Mouse (Mus musculus) R1 (cell line): ENCODE measurements around the gene Abhd16a.
A peak's percentile ranks its signal among the peaks of the same experiment; 100 is the strongest.

ENCODE experiments used
- DNase-seq: peaks from one replicate; pipeline ENCODE4 v3.0.0-alpha.2; 2018; ENCODE audit warnings: low read depth, low spot score

Gene Abhd16a

GRCm38 (mm10) chr17:35088825-35089644, at the start of gene Abhd16a:
Gene Abhd16a, plus strand, starts transcription at chr17:35089263.
- DNase-seq: peak; percentile 95

GRCm38 (mm10) chr17:35043794-35044193, 45.3 kb upstream of the Abhd16a start:
- no peak for DNase-seq

GRCm38 (mm10) chr17:35044904-35045806, 43.9 kb upstream of the Abhd16a start:
- DNase-seq: no peak

GRCm38 (mm10) chr17:35045807-35046680, 43.0 kb upstream of the Abhd16a start:
- DNase-seq: peak; percentile 16

DNA sequence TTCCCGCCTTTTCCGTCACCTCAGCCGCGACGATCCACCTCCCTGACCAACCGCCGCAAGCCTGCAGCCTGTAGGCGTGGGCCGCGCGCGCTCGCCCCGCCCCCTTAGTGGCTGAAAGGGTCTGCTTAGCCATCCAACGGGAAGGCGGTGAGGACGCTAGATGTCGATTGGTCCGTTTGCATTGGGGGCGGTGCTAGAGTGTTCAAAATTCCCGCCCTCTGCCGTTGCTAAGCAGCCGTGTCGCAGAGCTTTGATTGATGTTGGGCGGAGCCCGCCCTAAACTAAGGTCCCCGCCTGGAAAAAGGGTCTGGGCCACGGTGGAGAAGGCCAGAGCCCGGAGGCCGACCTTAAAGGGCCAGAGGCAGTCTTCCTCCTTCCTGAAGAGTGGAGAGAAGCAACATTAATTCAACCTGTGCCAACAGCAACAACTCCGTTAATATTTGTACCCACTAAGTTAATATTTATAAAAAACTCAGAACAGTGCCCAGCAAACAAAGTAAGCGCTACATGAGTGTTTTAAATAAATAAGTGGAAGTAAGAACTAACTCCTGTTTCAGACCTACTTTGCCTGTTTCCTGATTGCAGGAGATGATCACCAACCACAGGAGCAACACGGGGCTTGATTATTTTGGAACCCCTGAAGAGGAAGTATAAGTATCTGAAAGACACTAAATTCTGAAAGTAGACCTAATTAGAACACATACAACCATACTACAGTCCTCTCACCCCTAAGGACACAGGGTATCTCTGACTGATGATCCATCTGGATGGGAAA, 42.2 kb upstream of the Abhd16a start, which contains the start of gene Msh5:
Gene Msh5 (minus strand): TSS at position 65 of the 775 bp plus-strand sequence.
- DNase-seq: peak; percentile 100

GRCm38 (mm10) chr17:35047688-35048087, 41.4 kb upstream of the Abhd16a start:
- no peak for DNase-seq

DNA sequence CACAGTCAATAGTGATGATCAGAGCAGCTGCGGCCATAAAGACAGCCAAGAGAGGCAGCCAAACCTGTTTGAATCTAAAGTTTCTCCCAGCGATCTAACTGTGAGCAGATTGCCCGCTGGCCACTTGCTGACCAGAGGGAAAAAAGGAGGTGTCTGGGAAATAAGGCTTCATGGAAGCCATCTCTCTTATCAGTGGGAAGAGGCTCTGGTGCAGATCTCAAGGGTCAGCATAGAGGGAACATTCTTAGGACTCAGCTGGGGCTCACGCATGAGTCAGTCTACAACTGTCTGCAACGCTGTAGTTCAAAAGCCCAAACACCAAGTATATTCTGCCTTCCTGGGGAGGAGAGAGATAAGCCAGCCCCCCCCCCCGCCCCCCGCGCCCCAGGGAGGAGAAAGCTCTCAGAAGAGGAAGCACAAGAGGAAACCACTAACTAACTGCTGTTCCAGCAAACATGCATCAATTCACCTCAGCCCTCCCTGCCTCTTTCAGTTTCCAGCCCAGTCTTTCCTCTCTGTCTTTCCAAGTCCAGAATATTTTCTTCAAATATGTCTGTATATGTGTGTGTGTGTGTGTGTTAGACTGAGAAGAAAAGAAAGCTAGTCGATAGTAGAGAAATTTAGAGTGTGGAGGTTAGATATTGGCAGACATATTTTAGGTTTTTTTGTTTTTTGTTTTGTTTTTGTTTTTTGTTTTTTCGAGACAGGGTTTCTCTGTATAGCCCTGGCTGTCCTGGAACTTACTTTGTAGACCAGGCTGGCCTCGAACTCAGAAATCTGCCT, 40.7 kb upstream of the Abhd16a start:
- DNase-seq: no peak

DNA sequence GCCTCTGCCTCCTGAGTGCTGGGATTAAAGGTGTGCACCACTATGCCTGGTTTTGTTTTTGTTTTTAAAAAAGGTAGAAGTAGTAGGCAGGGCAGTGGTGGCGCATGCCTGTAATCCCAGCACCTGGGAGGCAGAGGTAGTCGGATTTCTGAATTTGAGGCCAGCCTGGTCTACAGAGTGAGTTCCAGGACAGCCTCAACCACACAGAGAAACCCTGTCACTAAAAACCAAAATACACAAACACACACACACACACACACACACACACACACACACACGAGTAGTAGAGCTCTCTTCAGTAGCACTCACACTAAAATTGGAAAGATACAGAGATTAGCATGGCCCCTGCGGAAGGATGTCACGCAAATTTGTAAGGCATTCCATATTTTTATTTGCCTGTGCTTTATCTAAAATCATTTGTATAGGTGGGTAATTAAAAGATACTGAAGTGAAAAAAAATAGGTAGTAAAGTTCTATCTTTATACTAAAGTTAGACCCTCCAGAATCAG, 40.1 kb upstream of the Abhd16a start:
- DNase-seq: no peak

DNA sequence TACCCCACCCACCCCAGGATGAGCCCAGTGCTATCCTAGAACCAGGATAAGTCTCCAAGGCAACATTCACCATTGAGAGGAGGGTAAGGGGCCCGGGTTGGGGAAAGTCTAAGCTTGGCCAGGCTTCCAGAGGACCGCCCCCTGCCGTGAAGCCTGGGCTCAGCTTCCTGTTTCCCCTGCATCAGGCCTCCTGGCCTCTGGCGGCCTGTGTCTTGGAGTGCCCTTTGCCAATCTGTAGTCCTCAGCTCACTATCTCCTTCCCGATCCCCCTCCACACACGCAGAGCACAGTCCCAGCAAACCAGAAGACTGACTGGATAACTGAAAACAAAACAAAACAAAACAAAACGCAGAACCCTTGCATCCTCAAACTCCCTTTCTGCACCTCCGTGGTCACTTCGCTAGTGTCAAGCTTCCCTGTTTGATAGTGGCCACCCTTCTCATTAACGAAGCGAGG, 39.5 kb upstream of the Abhd16a start, which contains the start of gene Clic1:
Gene Clic1 (plus strand): TSS at position 406 of the 456 bp plus-strand sequence.
- peak; percentile 41 for DNase-seq

DNA sequence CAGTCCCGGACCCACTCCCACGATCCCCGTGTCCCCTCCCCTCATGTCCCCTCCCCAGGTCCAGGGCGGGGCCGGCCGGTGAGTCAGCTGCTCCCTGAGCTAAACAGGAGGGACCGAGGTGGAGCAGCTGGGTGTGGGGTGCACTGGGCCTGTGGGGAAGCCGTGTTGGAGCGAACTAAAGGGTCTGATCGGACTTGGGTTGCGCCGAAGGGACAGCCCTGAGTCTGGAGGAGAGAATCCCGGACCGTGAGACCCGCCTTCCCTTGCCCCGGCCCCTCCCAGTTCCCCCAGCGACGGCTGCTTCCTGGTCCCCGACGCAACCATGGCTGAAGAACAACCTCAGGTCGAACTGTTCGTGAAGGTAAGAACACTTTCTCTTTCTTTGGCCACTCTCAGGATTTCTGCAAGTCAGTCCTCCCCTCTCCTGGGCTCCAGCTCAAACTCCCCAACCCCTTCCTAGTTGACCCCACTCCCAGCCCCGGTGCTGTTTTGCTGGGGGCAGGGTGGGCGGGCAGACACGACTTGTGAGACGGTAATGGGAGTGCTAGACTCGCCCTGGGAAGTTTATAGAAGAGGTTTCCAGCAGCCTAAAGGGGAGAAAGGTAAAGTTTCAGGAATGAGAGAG, 38.8 kb upstream of the Abhd16a start:
- DNase-seq: peak; percentile 77

DNA sequence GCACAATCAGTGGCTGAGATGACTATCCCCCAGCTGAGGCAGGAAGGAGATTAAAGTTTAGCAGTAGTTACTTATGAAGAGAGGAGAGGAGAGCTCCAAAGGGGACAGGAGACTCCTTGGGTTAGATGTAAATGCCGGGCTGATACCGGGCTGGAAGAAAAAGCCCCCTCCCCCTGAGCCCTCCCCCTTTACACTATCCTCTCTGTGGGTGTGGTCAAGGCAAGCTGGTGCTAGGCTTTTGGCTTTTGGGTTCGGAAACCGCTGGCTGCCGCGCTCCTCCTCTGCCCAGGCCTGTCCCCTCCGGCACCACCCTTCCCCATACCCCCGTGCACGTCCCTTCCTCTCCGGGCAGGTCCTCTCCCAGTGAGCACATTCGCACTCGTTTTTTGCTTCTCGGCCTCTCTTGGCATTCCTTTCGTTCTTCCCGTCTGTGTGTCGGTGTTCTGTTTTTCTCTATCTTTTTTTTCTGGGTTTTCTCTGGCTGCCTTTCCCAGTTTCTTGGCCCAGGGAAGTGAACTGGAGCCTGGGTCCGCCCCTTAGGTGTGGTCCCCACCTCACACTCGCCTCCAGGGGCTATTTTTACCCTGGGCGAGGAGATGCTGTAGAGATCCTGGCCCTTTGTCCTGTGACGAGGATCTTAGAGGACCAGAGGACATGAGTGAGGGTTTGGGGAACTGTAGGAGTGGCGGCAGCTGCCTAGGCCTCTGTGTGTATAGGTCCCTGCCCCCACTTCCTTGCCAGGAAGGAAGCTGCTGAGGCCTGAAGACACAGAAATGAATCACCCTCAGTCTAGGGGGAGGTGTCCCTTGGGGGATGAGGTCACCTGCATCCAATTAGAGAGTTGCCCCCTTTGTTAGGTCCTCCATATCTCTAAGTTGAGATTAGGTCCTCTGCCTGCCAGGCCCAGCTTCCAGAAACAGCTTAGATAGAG, 37.6 kb upstream of the Abhd16a start:
- DNase-seq: peak; percentile 90

- peak; percentile 56 for DNase-seq
Observed at GRCm38 (mm10) chr17:35052271-35052798, 36.7 kb upstream of the Abhd16a start.

DNA sequence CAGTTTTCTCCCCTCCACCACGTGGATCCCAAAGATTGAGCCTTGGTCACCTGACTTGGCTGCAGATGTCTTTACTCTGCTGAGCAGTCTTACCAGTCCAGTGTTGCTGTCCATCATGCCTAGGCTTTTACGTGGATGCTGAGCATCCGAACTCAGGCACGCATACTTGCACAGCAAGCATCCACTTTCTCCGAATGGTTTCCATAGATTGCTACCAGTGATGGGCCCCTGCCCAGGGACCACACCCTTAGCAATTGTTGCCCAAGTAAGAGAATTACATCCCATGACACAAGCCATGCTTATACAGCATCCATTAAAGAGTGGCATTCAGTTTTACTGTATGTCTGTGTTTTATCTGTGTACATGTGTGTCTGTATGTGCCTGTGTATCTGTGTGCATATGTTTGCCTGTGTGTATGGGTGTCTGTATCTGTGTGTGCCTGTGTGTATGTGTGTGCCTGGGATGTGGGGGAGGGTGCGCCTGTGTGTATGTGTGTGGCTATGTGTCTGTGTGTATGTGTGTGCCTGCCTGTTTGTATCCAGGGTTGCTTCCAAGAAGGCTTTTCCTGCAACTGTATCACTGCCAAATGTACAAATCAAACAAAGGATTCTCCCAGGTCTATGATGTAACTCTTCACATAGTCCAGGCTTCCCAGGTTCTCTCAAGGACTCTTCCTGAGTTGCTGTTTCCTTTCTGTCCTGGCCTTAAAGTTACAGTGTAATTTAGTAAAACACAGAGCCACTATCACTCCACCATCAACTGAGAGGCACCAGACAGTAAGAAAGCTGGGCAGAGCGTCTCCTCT, 33.2 kb upstream of the Abhd16a start:
- DNase-seq: no peak

DNA sequence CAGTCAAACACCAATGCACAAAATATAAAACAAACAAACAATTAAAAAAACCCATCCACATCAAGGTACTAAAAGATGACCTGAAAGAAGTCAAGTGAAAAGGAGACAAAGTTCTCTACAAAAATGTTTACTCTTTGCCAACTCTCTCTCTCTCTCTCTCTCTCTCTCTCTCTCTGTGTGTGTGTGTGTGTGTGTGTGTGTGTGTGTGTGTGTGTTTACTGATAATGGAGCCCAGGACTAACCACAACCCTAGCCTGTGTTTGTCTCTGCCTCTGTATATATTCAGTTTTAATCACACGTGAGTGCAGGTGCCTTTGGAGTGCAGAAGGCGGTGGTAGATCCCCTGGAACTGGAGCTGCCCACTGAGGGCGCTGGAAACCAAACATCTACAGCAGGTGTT, 32.0 kb upstream of the Abhd16a start:
- no peak for DNase-seq

DNA sequence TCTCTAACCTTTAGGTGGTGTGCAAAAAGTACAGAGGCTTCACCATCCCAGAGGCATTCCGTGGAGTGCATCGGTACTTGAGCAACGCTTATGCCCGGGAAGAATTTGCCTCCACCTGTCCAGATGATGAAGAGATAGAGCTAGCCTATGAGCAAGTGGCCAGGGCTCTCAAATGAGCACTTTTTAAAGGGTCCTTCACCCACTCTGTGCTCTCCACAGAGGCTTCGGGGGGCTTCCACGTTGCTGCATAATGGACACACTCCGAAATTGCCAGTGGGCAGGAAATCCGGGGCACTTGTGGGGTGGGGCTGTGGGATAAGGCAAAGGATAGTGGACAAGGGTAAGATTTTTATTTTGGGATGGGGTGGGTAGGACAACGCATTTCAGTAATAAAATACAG, 30.7 kb upstream of the Abhd16a start:
- DNase-seq: no peak
